Mouse (Mus musculus) heart, postnatal 25 days (tissue): ENCODE measurements around the gene Pfas. TPM values are rescaled to one million over a fixed set of nuclear protein-coding genes. Genes with fewer than 3 reads are reported as not detected.
A peak's percentile ranks its signal among the peaks of the same experiment; 100 is the strongest.
"Not testable (repeated sequence)": the region's sequence is repeated elsewhere in the genome, so short reads cannot be mapped to it uniquely, and the experiment has no call there.

Experiments used
- DNase-seq: peaks from one replicate; pipeline ENCODE4 v3.0.0; 2022; ENCODE audit warnings: low spot score
- intact Hi-C: fragments of 180-260 bp; cut with DNase I; formaldehyde crosslinking; loops from one replicate; pipeline ENCODE4 v1.15.1; 2025
- total RNA-seq, 2 experiments: library from RNA; stranded (reverse); gene quantifications; 2 replicates each; pipeline ENCODE4 v1.2.3; 2021

Pfas gene
- total RNA-seq, 2 experiments from 2014 or later, result 5.6 to 6.8 TPM

DNA sequence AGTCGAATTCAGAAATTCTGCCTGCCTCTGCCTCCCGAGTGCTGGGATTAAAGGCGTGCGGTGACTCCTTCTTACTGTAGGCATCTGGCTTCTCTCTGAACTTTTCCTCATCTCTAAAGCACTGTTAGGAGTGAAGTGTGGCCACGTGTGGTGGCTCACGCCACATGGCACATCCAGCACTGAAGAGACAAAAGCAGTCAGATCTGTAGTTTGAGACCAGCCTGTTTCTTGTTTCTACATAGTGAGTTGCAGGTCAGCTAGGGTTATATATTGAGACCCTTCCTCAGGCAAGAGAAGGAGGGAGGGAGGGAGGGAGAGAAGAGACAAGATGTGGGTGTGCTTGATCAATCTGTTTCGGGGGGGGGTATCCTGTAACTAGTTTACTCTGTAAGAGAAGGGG, 33.2 kb downstream of the Pfas start, which contains the start of gene Rangrf:
TSS of gene Rangrf (minus strand) at position 101 of the 400 bp plus-strand sequence.
- intact Hi-C loops, result no loop called here
- no peak for DNase-seq

DNA sequence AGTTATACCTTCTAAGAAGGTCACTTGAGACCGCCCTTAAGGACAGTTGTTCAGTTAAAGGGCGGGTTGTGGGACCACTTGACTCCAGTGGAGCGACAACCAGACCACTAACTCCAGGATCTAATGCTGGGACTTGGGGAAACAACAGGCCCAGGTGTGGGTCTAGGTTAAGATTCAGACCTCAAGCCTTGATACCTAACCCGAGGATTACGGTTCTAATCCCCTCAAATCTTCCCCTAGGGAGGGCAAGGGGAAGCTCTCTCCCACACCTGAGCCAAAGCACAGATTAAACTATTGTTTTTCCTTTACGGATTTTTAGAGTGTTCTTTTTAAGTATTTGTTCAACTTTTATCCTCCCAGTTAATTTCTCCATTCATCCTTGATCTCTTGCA, 34.2 kb downstream of the Pfas start:
- intact Hi-C loops, result no loop called here
- DNase-seq, result no peak

DNA sequence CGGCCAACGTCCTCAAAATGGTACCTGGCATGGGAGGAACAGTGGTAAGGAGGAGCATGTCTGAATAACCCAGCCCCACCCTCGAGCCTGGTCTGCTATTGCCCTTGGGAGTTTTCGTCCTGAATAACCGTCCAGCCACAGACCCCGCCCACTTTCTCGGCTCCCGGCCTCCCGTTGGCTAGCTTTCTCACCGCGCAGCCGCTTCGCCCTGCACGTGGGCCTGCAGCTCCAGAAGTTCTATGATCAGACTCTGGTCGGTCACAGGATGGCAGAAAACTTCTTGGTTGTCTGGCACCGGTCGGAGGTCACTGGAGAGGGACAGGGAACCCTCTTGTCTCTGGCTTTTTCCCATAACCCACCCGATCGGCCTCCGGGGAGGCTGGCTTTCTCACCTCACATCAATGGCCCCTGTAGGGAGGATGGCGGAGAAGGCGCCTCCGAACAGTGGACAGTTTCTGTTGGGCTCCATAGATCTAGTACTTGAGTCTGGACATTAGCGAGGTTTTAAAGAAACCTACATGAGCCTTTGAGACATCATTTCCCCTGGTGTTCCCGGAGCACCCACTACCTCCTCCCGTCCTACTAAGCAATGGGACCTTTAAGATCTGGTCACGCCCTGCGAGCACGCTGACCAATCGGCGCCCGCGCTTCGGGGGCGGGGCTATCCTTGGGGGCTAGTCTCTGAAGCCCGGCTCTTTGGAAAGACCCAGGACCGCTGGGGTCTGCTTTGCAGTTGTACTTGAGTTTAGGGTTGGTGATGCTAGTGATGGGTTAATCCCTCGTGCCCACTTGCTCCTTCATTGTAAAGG, 34.8 kb downstream of the Pfas start:
- peak; percentile 78 for DNase-seq
- intact Hi-C loops, result not testable (repeated sequence)

- no peak for DNase-seq
- intact Hi-C loops, result no loop called here
Measured at GRCm38 (mm10) chr11:68970232-68970631, 38.0 kb downstream of the Pfas start.

DNA sequence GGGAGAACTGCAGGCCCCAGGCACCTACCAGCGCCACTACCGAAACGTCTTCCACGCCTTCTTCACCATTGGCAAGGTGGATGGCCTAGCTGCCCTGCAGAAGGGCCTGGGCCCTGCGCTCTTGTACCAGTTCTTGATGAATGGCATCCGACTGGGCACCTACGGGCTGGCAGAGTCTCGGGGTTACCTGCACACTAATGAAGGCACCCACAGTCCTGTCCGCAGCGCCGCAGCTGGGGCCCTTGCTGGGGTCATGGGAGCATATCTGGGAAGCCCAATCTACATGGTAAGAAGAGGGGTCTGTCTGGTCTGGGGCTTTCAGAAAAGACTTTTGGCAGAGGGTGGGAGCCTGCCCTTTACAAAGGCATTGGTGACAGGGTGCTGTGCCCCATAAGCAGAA, 39.5 kb downstream of the Pfas start:
- intact Hi-C loops, result loop anchor here (5.0 kb wide), 2 partner anchors 66 to 69 kb away; partner anchors contain the start of gene Rpl26
- no peak for DNase-seq

DNA sequence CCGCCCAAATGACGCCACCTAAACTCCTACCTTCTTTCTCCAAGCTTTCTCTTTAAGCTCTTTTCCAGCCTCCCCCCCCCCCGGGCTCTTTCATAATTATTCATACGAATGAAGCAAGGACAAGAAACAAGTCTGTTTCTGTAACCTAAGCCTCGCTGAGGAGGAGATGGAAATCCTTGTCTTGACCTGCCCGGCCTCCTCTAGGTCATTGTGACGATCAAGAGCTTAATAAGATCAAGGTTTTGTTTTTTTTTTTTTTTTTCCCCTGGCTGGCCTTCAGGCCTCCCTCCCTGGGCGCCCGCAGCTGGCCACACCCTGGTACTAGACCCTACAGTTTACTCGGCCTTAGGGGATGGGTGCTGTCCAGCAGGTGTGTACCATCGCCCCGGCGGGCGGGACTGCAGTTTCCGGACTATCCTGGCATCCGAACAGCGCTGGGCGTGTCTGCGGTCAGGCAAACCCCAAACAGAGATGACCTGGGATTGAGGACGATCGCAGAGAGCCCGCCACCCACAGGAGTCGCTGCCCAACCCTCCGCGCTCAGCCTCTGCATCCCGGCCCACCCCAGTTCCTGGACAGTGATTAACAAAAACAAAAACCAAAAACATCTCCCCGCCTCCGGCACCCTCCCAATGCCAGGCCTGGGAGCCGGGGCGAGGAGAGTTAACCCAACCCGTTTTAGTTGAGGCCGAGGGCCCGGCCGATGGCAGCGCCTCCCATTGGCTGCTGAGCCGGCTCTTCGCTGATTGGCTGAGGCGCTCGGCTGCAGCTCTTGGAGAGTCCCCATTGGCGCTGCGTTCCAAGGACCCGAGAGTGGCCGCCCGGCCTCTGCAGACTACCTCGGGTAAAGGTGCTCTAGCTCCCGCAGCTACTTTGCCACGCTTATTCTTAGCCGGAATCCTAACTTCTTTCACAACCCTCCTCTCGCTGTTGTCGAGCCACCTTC, 40.6 kb downstream of the Pfas start, which contains the start of gene Slc25a35:
TSS of gene Slc25a35 (plus strand) at position 795 of the 946 bp plus-strand sequence.
- intact Hi-C loops, result loop anchor here (5.0 kb wide), 2 partner anchors 65 to 70 kb away; partner anchors contain the start of gene Rpl26
- DNase-seq, result peak; percentile 90

DNA sequence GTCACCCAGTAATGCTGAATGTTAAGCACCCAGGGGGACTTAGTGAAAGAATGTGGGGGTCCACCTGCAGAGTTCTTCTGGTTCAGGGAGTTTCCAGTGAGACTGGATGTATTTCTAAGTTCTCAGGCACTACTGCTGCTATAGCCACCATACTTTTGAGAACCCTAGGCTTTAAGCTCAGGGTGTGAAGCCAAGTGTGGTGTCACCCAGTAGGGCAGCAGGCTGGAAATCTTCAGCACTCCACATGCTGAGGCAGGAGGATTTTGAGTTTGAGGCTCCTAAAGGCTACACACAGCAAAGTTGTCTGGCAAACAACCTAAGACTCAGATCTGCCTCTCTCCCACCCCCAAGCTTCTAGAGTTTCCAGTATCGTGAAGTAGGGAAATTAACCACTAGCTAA, 41.7 kb downstream of the Pfas start:
- intact Hi-C loops, result loop anchor here (1.0 to 5.0 kb wide), 3 partner anchors 16 to 71 kb away; partner anchors contain the start of gene Rpl26
- no peak for DNase-seq

DNA sequence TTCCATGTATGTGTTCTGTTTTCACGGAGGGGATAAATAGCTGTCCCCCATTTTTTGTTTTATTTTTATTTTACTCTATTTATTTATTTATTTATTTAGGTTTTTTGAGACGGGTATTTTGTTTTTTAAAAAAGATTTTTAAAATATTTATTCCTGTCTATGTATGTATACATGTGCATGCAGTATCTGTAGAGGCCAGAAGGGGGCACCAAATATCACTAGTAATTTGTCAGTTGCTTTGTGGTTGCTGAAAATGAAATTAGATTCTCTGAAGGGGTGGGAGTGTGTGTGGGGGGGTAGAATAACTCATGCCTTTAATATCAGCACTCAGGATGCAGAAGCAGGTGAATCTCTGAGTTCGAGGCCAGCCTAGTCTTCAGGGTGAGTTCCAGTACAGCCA, 42.4 kb downstream of the Pfas start:
- intact Hi-C loops, result loop anchor here (1.0 to 5.0 kb wide), 3 partner anchors 16 to 71 kb away; partner anchors contain the start of gene Rpl26
- no peak for DNase-seq

DNA sequence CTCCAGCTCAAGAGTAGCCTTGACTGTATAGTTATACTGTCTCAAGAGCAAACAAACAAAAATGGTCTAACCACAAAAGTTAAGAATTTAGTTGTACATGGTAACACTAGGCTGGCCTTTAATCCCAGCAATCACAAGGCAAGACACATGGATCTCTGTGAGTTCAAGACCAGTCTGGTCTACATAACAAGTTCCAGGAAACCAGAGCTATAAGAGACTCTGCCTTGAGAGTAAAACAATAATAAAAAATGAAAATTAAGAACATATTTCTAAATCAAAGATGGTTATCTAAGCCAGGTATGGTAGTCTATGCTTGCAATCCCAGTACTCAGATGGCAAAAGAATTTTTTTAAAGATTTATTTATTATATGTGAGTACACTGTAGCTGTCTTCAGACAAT, 43.2 kb downstream of the Pfas start:
- intact Hi-C loops, result loop anchor here (5.0 kb wide), 2 partner anchors 63 to 72 kb away; partner anchors contain the start of gene Rpl26
- DNase-seq, result no peak

GRCm38 (mm10) chr11:68963405-68963804, 44.9 kb downstream of the Pfas start:
- no peak for DNase-seq
- intact Hi-C loops, result no loop called here

GRCm38 (mm10) chr11:68962159-68962558, 46.1 kb downstream of the Pfas start:
- intact Hi-C loops, DNase-seq: not testable (repeated sequence)

DNA sequence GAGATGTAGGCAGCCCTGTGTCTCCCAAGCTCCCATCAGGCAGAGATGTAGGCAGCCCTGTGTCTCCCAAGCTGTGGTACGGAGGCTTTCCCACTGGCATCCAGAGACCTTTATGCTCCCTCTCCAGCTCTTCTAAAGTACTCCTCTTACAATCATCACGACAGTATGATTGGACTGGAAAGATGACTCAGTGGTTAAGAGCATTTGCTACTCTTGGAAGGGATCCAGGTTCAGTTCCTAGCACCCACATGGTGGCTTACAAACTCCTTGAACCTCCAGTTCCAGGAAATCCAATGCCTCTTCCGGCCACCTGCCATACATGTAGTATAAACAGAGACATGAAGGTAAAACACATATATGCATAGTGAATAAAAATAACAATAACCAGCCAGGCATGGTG, 46.7 kb downstream of the Pfas start:
- DNase-seq, result no peak
- intact Hi-C loops, result no loop called here

DNA sequence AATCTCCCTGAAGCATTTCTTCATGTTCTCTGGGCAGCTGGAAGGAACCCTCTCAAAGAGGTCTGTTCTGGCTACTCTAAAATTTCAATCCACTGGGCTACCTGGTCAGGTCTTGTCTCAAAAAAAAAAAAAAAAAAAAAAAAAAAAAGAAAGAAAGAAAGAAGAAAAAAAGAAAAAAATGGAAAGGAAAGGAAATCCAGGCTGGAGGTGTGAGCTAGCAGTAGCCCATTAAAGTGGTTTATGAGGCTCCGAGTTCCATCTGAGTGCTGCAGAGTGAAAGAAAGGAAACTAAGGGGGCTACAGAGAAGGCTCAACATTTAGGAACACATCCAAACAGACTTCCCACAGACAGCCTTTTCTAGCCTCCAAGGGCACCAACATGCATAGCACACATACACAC, 50.3 kb downstream of the Pfas start:
- intact Hi-C loops, result no loop called here
- DNase-seq, result no peak

DNA sequence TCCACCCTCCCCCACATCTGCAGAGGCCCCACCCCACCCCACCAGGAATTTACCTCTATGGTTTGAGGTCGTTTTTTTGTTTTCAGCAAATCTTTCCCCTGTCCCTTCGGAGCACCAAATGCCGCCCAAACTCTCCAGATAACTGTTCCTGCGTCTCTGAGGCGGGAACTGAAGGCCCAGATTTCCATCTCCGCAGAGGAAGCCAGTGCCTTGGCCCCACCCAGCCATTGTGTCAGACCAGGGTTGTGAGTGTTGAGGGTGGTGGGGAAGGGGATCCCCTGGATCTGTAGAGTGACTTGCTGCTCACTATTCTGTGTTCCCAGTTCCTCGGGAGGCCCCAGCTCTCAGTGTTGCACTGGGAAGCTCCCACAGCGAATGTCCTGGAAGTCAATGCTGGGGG, 51.0 kb downstream of the Pfas start, which contains the start of gene Arhgef15:
TSS of gene Arhgef15 (minus strand) at position 173 of the 400 bp plus-strand sequence.
- no peak for DNase-seq
- intact Hi-C loops, result no loop called here

DNA sequence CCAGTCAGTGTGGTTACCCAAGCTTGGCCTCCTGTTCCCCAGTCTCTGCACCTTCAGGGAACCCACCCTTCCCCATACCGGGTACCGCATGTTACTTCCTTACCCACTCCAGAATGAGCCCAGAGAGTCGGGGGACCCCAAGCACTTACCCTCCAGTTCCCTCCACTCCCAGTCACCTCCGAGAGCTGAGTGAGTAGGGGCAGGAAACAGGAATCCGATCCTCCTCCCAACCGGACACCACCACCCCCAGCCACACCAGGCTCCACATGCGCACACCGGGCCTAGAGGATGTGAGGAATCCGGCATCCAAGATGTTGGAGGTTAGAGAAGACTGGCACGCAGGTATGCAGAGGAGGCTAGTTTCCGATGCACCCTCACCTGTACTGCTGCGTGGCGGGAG, 51.6 kb downstream of the Pfas start:
- peak; percentile 42 for DNase-seq
- intact Hi-C loops, result no loop called here

- intact Hi-C loops, result no loop called here
- DNase-seq, result peak; percentile 34
Measured at GRCm38 (mm10) chr11:68956107-68956506, 52.2 kb downstream of the Pfas start.

DNA sequence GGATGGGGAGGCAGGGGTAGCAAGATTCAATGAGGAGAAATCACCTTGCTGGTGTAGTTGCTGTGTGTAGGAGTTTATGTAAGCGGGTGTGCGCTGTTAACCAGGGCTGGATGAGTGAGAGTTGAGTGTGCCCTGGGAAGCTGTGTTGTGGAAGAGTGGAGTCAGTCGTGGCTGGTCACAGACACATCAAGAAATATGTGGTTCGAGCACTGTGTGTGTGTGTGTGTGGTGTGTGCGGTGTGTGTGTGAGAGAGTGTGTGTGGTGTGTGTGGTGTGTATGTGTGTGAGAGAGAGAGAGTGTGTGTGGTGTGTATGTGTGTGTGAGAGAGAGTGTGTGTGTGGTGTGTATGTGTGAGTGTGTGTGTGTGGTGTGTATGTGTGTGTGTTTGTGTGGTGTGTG, 52.8 kb downstream of the Pfas start:
- intact Hi-C loops, result no loop called here

DNA sequence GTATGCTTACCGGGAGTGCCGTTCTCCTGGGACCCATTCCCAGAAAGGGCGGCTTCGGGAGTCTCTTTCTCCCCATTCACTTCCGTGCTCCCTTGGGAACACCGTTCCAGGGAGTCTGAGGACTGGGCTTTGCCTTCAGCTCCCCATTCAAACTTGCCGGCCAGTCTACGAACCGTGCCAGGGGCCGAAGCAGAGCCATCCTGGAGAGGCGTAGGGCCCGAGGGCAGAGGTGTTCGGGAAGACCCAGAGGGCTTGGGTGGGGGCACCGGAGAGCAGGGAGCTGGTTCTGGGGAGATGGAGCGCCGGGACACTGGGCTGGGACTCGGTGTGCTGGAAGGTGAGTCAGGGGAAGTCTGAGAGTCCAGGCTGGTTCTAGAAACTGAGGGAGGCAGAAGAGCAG, 53.9 kb downstream of the Pfas start:
- intact Hi-C loops, result no loop called here
- DNase-seq, result no peak

More for the DNA sequence above, 52.8 kb downstream of the Pfas start:
- DNase-seq, result no peak

DNA sequence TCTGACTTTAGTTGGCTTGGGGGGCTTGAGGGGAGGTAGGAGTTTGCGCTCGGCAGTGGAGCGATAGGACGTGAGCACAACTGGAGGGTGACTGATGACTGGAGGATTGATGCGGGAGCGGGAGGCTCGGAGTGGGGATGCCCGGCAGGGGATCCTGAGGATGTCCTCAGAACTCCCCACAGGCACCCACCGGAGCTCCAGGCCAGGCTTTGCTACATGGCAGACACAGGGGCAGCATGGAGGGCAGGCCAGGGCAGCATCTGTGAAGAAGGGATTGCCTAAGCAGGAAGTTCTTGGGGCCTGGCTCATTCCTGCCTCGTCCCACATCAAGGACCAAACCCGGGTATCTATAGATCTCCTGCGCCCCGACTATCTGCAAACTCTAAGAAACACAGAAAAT, 54.4 kb downstream of the Pfas start:
- no peak for DNase-seq
- intact Hi-C loops, result no loop called here

- intact Hi-C loops, result no loop called here
- DNase-seq, result no peak
Measured at GRCm38 (mm10) chr11:68947542-68947993, 60.7 kb downstream of the Pfas start.
